Mouse (Mus musculus) cerebellum, adult 18-20 months (tissue): ENCODE data around the gene Arpc4.
A peak's percentile ranks its signal among the peaks of the same experiment; 100 is the strongest.
"Not testable (repeated sequence)": the region's sequence is repeated elsewhere in the genome, so short reads cannot be mapped to it uniquely, and the experiment has no call there.

Experiments used
- DNase-seq, 2 experiments: peaks; one replicate each; pipeline ENCODE4 v3.0.0; 2021

The Arpc4 gene

GRCm38 (mm10) chr6:113377496-113378385 lies at the start of gene Arpc4, which contains the start of gene Tada3:
TSS of gene Arpc4 (plus strand) at chr6:113378115.
TSS of gene Tada3 (minus strand) at chr6:113377883.
- DNase-seq = peak; percentile 87 to 91

DNA sequence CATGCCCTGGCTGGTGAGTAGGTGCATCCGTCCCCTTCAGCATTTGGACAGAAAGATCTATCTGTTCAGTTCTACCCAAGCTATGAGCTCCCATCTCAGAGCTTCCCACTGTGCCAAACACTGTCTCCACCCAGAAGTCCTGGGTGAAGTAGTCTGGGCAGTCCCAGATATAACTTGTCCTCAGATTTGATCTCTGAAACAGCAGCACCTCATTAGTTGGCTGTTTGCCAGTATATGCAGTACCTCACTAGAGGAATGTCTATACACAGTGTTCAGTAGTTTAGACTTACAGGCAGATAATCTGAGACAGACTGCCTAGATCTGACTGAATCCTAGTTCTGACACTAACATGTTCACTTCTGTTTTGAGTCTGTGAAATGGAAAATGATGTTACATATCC lies 48.5 kb upstream of the Arpc4 start:
- no peak for DNase-seq

- no peak for DNase-seq
Measured at GRCm38 (mm10) chr6:113330547-113330946, 47.4 kb upstream of the Arpc4 start.

DNA sequence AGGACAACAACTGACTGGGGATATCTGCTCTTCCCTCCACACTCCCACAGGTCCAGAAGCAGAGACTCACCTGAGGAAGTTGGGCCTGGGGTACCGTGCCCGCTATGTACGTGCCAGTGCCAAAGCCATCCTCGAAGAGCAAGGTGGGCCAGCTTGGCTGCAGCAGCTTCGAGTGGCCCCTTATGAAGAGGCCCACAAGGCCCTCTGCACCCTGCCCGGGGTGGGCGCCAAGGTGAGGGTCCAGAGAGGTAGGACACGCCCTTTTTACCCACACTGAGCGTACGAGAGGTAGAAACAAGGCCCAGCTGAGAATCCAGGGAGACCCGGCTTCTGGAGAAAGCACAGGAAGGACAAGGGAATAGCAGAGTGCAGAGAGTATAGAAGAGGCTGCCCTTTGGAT lies 46.2 kb upstream of the Arpc4 start:
- DNase-seq = no peak

DNA sequence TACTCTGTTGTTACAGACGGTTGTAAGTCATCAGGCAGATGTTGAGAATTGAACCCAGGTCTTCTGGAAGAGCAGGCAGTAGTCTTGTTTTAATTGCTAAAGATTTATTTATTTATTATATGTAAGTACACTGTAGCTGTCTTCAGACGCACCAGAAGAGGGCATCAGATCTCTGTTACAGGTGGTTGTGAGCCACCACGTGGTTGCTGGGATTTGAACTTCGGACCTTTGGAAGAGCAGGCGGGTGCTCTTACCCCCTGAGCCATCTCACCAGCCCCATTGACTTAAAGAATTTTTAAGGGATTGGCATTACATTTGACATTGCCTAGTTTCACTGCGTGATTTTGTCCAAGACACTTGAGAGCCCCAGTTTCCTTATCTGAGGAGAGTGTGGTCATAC lies 45.2 kb upstream of the Arpc4 start:
- DNase-seq = not testable (repeated sequence)

- DNase-seq = peak; percentile 29 to 32
Measured at GRCm38 (mm10) chr6:113333137-113333950, 44.6 kb upstream of the Arpc4 start.

DNA sequence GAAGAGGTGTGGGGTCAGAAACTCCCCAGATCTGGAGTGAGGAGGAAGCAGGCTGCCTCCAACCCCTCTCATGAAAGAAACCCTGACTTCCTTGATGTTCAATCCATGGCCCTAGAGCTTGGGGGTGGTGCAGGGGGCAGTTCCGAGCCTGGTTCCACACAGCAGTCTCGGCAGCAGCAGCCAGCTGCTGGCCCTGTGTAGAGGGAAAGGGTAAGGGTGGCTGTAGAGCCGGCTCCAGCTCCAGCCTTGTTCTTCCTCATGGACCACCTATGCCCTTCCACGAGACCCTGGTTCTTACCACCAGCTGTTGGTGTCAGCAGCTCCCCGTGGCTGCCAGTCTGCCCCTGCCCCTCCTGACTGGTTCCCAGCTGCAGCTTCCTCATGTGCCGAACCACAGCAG lies 43.7 kb upstream of the Arpc4 start:
- DNase-seq = no peak

DNA sequence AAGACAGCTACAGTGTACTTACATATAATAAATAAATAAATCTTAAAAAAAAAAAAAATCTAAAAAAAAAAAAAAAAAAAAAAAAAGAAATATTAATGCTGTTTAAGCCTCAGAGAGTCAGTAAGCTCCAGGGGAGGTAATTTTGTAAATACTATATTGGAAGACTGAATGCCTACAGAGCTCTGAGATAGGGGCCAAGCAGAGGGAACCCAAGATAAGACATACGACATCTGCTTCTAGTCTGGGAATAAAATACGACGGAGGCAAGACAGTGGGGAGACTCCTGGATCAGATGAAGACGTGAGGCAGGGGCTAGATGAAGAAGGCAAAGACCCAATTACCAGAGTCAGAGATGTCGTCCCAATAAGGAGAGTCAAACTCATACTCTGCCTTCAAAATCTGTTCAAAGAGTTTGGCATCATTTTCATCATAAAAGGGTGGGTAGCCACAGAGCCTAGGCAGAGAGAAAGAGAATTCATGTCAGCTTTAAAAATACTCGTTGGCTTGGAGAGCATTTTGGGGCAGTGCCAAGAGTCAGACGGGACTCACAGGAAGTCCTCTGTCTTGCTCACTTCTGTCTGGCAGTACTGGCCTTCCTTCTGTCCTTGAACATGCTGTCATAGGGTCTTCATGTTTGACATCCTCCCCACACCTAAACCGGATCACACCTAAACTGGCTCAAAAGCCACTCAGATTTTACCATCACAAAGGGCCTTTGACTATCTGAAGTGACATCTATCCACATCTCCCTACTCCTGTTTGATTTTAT lies 40.9 kb upstream of the Arpc4 start:
- DNase-seq = no peak

- DNase-seq = no peak
Measured at GRCm38 (mm10) chr6:113341574-113341973, 36.3 kb upstream of the Arpc4 start.

- DNase-seq = no peak
Measured at GRCm38 (mm10) chr6:113342297-113342696, 35.6 kb upstream of the Arpc4 start.

DNA sequence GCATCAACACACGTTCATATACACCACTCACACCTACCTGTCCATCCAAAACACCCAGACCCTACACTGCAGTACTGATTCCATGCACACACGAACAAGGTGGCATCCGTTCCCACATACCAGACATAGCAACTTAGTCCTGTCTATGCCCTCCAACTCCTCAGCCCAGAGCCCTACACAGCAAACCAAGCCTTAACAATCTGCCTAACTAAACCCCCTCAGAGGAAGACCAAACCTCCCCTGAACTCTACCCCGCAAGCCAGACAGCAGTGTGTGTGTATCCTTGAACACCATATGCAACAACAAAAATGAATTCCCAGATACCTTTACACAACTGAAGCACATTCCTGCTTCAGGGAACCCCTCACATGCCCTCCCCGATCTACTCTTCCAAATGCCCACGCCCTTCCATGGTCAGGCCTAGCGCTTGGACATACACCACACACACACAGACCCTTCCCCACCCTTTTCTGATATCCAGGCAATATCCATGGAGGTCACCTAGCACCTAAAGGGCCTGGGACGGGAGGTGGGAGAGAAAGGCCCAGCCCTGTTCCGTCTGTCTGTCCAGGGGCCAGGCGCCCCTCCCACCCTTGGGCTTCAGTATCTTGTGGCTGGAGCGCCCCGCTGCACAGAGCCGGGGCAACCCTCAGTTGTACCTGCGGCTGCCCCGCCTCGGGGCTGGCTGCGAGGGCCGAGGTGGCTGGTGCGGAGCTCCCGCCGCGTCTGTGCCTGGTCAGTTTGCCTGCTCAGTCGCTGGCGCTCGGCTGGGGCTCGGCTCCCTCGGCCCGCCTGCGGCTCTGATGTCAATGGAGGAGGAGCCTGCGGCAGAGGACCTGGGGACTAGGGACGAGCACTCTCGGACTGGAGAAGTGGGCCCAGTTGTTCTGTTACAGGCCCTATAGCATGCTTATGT lies 34.5 kb upstream of the Arpc4 start, which contains the start of gene Camk1:
Gene Camk1, minus strand, starts transcription at position 808 of the 916 bp plus-strand sequence.
- DNase-seq = peak; percentile 86 to 90

- peak; percentile 38 to 51 for DNase-seq
Measured at GRCm38 (mm10) chr6:113344321-113344720, 33.6 kb upstream of the Arpc4 start.

- DNase-seq = no peak
Measured at GRCm38 (mm10) chr6:113346897-113347296, 31.0 kb upstream of the Arpc4 start.

GRCm38 (mm10) chr6:113350538-113350937 lies 27.4 kb upstream of the Arpc4 start:
- DNase-seq = no peak

DNA sequence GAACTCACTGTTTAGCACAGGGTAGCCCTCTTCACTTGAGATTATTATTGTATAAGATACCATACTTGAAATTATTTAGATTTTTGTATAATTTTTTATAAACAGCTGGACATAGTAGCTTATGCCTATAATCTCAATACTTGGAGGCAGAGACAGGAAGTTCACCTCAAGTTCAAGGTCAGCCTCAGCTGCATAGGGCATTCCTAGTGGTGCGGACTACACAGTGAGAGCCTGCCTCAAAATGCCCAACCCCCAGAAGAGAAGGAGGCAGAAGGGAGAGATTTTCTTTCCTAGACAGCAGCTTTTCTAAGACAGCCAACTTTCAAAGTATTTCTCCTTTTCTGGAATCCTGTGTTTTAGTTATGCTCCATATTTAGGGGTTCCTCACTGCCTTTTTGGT lies 26.8 kb upstream of the Arpc4 start:
- no peak for DNase-seq

- DNase-seq = no peak
Measured at GRCm38 (mm10) chr6:113351653-113352052, 26.3 kb upstream of the Arpc4 start.

GRCm38 (mm10) chr6:113352820-113353219 lies 25.1 kb upstream of the Arpc4 start:
- no peak for DNase-seq

- DNase-seq = no peak
Measured at GRCm38 (mm10) chr6:113353696-113354095, 24.2 kb upstream of the Arpc4 start.

DNA sequence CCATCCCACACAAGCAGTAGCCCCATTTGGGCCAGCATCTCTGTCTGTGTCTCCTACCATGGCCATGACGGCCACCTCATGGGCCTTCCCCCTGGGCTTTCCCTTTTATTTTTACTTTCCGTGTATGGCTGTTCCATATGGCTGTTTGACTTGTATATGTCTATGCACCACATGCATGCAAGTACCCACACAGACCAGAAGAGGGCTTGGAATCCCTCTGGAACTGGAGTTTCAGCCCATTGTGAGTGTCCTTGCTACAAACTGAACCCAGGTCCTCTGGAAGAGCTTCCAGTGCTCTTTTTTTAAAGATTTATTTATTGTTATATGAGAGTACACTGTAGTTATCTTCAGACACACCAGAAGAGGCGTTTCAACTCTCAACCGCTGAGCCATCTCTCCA lies 16.4 kb upstream of the Arpc4 start:
- DNase-seq = no peak

DNA sequence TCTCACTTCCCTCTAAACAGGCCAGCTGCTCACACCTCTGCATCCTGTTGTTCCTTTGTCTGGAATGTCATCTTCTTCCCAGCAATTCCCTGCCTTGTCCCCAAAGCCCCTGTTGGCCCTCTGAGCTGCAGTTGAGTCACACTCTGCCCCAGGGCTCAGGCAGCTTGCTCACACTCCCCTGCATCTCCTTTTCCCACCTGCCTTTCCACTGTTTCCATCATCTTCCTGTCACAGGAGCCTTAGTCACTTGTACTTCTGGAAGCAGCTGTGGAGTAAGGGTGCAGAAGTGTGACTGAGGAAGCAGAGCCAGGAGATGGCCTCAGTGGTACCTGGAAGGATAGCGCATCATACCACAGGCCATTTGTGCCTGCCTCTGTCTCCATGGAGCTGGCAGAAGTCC lies 15.7 kb upstream of the Arpc4 start:
- no peak for DNase-seq

DNA sequence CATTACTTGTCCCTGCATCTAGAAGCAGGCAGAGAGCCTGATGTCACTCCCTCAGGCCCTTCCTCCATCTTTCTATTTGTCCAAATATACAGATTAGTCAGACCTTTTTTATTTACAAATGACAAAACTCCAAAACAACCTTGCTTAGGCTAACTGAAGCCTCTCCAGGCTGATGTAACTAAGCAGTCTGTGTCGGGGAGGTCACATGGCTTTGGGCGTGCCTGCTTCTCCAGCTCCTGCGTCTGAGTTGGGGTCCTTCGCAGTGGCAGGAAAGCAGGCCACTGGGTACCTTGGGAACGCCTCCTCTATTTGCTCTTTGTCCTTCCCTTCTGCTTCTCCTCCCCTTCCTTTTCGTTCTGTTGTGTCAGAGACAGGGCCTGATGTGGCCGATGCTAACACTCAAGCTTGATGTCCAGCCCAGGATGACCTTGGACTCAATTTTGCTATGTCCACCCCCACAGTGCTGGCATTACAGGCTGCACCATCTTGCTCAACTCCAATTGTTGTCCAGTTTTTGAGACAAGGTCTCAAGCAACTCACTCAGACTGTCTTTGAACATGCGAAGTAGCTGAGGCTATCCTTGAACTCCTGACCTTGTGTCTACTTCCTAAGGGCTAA lies 13.3 kb upstream of the Arpc4 start:
- no peak for DNase-seq
